Mouse (Mus musculus) spleen, postnatal 36 days (tissue): Measurements from ENCODE around the gene Psme3.

Experiments
- DNase-seq, 2 experiments: peaks; one replicate each; pipeline ENCODE4 v3.0.0; 2022; ENCODE audit warnings: low spot score in 2 of 2, mixed read lengths in 1 of 2

Gene Psme3

DNA sequence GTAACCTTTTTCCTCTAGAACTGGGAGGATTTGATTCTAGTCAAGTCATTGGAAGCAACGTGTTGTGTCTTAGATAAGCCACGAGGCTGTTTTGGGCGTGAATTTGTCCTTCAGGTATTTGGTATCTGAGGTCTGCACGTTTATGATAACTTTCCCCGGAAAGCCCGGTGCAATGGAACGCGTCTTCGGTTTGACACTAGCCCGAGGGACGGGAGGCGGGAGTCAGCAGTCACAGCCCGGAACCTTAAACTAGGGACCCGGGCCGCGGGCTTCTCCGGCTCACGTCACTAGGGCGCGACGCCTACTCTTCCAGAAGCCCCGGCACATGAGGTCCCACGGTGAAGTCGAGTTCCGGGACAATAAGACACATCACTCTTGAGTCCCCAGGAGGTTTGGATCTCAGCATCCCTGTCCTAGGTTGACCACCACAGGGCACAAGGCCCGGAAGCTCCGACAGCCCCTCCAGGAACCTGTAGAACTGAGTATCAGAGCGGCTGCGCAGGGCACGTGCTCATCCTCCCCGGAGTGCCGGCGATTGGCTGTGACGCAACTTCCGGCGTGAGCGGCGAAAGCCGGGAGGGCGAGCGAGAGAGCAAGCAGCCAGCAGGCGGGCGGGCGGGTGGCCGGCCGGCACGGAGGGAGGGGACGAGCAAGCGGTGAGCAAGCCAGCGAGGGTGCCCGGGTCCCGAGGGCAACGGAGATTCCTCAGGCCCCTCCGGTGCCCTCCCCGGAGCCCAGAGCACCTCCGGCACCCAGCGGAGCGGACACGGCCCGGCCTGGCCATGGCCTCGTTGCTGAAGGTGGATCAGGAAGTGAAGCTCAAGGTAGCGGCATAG lies at the start of gene Psme3:
Gene Psme3 (plus strand): TSS at position 549 of the 836 bp plus-strand sequence.
- peak; percentile 89 to 92 for DNase-seq

DNA sequence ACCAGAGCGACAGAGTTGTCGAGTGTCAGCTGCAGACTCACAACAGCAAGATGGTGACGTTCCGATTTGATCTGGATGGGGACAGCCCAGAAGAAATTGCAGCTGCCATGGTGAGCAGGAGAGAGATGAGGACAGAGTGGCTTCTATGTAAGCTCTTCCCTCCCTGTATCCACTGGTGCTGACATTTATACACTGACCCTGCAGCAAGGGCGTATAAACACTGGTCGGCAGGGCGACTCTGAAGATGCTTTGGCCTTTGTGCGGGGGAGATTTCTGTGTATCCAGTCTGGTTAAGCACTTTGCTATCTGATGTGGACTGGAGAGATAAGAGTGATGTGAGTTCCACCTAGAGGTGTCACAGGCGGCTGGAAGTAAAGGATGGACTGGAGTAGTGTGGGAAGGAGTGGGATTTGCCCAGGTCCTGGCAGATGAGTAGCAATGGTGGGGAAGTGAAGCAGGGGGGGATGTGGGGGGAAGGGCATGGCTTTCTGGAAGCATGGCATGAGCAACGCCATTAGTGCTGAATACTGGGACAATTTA lies 46.4 kb upstream of the Psme3 start:
- no peak for DNase-seq

DNA sequence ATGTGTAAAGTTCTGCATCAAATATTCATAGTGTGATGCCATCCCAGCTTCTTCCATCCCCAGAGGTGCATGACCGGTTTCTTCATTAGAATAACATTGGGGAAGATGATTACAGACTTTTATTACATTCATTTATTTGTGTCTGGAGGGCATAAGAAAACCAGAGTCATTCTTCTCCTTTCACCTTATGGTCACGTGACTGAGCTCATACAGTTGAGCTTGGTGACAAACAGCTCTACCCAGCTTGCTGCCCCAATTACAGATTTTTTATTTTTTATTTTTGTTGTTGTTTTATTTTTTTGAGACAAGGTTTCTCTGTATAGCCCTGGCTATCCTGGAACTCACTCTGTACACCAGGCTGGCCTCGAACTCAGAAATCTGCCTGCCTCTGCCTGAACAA lies 43.6 kb upstream of the Psme3 start:
- DNase-seq: no peak

DNA sequence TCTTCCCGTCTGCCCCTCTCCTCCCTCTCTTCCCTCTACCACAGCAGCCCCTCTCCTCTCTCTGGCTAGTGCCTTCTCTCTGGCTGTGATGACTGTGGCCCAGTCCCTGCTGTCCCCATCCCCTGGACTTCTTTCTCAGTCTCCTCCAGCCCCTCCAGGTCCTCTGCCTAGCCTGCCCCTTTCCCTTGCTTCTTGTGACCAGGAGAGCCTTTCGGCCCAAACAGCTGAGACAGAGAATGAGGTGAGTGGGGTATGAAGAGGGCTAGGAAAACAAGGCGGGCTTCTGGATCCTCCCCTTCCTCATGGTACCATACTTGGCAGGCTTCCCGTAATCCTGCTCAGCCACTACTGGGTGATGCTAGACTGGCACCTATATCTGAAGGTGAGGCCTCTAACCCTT lies 40.7 kb upstream of the Psme3 start:
- DNase-seq: no peak

DNA sequence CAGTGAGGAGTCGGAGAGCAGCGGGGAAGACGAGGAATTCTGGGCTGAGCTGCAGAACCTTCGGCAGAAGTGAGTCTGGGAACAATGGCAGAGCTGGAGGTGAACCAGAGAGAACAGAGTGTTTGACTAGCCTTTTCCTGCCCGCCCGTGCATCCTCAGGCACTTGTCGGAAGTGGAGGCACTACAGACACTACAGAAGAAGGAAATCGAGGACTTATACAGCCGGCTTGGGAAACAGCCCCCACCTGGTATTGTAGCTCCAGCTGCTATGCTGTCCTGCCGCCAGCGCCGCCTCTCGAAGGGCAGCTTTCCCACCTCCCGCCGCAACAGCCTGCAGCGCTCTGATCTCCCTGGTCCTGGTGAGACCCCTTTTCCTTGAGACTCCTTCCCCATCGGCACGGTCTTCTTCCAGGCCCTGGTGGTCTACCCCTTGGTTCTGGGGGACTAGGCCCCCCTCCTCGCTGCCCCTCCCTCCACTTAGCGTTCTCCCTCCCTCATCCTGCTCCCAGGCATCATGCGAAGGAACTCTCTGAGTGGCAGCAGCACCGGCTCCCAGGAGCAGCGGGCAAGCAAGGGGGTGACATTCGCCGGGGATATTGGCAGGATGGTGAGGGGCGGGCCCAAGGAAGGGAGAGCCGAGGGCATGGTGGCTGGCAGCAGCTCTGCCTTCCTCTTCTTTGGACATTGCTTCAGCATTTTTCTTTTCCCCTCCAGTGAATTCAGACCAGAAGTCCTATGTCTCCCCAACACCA lies 39.5 kb upstream of the Psme3 start:
- DNase-seq: no peak

DNA sequence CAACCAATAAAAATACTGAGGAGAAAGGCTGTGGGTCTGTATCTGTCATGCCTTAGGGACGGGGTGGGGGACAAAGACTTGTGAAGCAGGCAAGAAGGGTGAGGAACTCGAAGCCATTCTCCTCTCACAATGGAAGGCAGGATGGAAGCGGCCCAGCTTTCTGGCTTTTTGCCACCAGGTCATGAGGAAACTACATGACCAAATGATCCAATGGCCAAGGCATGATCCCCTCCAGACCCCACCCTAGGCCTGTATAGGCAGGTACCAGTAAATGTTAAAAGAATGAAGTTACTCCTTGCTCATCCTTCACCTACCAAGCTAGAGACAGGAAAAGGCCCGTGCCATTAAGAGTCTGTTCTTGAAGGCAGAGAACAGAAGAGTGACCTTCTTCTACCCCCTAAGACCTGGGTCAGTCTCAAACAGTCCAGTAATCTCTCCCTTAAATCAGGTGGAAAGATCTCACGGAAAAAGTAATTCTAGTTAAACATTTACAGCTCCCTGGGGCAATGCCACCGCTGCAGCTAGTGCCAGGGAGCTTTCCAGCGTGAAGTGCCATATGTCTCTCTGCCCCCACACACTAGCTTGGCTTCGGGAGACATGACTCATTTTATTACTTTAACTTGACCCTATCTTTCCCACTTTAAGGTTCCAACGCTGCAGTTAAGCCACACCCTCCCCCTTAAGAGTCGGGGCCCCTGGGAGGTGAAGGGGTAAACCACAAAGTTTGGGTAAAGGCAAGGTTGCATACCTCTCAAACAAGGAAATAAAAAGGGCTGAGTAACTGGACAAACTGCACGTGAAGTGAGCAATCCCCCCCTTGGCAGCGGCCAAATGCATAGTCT lies 38.4 kb upstream of the Psme3 start:
- DNase-seq: no peak

DNA sequence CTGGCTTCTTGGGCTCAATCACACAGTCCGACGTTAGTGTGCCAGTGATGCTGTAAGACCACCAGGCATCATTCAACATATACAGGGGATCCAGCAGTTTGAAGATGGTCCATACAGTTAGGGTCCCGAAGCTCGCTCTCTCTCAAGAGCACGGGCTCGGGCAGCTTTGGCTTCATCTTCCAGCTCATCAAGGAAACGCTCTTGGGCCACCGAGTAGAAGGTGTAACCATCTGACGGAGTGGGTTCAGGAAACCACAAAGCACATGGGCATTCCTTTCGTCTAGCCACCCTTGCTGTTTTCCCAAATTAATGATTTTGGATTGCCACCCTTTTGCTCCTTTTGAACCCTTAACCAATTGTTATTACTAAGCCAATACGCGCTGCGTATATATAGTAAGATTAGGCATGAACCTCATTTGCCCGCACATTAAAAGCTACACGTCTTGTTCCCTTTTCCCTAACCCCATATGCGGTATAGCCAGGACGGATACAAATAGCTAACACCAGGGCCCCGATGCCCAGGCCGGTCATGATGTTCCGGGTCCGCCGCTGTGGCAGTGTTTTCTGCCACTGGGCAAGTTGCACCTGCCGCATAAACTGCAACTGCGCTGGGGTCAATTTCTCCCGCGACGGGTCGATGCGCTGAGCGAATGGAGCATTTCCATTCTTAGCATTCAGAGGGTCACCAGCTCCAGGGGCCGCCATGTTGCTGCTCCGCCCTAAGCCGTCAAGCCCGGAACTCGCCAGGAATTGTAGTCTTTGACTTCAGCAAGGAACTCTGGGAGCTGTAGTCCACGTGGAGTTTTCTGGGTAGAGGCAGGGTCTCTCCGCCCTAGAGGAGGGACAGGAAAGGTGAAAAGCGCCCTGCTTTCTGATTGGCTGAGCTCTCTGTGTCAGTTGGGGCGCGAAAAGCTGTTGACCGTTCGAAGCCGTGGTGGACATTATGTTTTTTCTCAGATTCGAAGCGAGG lies 37.5 kb upstream of the Psme3 start, which contains the start of the genes Cntd1 and Coa3:
Gene Cntd1 (plus strand): TSS at position 790 of the 970 bp plus-strand sequence.
Gene Coa3 (minus strand): TSS at position 892 of the 970 bp plus-strand sequence.
- peak; percentile 86 to 88 for DNase-seq

DNA sequence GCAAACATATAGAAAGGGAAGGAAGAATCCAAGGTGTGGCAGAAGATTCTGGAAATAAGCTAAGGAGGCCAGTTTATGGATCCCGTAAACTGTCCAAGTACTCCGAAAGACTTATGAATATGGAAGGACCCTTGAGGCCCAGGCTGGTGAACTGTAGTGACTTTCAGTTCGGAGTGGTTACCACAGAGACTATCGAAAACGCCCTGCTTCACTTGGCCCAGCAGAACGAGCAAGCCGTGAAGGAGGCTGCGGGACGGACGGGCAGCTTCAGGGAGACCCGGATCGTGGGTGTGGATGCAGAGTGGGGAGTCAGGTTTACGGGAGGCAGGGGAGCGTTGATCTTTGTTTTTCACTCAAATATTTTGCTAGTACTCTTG lies 36.8 kb upstream of the Psme3 start:
- DNase-seq: peak in 1 of 2 experiments; percentile 26

DNA sequence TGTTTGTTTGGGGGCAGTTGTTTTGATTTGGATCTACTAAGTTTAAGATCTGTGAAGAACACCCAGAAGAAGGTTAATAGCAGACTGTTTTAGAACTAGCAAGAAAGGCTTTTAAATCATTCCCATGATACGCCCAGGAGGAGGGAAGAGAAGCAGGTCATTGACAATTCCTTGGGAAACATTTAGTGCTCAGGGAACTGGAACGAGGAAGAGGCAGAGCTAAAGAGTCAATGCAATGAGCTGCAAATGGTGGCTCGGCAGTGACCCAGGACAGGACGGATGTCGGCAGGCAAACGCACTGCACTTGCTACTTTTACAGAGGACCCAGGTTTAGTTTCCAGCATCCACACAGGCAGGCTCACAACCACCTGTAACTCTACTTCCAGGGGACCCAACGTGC lies 35.2 kb upstream of the Psme3 start:
- DNase-seq: no peak

DNA sequence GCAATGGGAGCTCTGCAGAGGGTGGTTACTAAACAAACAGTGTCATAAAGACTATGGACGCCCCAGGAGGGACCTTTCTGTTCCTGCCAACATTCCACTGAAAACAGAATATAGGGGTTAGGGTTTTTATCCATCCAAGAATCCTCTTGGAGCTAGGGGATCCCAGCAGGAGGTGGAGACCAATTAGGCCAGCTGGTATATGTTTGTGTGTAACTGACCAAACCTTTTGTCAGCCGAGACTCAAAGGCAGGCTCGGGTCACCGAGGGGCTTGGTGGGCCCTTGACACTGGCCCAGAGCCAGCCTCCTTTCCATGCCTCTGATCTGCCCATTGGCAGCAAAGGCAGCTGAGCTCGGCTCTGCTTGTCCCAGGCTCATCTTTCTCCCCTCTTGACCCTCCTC lies 33.1 kb upstream of the Psme3 start:
- DNase-seq: no peak

DNA sequence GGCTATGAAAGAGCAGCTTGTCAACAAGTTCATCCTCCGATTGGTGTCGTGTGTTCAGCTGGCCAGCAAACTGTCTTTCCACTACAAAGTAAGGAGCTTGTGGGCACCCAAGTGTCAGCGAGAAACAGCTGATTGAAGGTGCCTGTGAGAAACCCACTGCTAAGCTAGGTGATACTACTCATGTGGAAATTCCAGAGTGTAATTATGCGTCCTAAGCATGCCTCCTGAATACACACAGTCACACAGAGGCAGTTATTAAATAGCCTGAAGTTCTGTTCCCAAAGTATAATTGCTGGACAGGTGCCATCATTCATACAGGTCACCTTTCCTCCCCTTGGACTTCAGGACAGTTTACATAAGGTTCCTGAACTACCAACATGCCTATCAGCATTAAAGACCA lies 32.2 kb upstream of the Psme3 start:
- DNase-seq: no peak

DNA sequence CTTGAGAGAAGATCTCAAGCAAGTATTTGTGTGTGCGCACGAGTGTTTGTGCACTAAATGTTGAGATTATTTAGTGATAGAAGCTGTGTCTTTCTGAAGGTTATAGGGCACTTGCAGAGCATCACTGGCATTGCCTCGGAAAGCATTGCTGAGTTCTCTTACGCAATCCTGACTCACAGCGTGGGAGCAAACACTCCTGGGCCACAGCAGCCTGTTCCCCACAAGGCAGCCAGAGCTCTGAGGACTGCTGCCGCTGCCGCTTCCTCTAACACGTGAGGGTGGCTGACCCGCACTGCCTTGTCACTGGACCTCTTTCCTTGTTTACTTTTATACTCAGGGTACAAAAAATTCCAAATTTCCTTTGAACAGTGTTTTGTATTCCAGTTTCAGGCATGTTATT lies 28.7 kb upstream of the Psme3 start:
- DNase-seq: no peak

DNA sequence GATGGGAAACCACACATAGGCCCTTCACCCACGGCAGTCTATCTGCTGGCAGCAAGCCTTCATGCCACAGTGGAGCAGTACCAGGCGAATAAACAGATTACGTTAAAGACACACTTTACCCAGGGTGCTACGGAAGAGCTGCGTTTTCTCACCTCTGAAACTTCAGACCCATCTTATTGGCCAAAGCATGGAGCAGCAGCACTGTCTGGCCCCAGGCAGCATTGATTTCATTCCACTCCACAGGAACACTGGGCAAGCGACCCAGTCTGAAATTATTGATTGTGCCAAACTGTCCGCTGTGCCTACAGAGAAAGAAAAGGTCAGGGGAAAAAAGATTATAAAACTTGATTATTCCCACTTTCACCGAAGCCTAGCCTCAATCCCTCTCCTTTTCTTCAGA lies 24.8 kb upstream of the Psme3 start:
- no peak for DNase-seq

DNA sequence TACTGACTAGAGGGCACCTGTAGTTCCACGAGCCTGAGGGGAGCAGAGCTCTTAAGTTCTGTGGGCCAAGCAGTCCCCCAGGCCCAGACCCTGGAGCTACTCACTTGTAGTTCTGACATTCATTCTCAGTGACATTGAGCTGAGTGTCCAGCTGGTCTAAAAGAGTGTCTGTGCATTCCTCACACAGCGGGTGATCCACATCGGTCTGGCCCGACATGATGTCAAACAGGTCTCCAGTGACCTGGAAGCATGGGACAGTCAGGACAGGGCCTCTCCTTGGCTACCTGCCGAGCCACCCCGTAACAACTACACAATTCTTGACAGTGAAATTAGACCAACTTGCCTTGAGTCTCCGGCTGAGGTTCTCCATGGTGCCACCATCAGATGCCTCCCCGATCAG lies 20.8 kb upstream of the Psme3 start:
- DNase-seq: no peak

DNA sequence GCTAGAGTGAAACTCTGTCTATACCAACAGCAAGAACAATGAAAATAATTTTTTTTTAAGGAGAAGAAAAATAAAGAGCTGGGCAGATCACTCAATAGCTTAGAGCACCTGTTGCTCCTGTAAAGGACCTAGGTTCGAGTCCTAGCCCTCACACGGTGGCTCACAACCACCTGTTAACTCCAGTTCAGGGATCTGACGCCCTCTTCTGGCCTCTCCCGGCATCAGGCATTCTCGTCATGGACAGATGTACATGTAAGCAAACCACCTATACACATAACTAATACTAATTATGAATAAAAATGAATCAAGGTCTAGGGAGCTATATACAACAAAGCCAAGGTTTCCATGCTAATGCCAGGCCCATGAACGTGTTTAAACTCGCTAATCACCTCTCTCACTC lies 15.1 kb upstream of the Psme3 start:
- DNase-seq: no peak

DNA sequence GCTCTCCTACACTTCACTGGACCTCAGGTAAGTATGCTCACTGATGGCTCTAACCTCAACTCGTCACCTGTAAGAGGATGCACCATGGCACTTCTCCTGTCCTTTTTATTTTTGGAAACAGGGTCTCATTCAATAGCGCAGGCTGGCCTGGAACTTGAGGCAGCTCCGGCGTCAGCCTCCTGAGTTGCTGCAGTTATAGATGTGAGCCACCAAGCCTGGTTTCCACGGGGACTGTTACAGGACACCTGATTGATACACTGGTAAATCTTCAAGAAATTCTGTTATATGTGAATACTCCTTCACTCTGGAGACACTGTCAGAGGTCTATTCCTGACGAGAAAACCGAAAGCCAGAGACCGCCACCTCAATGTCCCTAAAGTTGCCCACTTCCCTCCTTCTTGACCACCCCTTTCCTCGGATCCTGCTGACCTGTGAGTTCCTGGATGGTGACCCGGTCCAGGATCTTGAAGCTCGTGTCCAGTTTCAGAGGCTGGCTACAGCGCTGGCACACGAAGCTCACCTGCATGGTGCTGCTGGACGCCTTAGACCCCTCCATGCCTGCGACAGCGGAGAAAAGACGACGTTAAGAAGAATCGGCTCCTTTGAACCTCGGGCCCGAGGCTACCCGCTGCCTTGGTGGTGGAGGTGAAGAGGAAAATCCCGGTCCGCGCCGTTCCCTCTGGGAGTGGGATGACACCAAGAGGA lies 14.6 kb upstream of the Psme3 start:
- no peak for DNase-seq

DNA sequence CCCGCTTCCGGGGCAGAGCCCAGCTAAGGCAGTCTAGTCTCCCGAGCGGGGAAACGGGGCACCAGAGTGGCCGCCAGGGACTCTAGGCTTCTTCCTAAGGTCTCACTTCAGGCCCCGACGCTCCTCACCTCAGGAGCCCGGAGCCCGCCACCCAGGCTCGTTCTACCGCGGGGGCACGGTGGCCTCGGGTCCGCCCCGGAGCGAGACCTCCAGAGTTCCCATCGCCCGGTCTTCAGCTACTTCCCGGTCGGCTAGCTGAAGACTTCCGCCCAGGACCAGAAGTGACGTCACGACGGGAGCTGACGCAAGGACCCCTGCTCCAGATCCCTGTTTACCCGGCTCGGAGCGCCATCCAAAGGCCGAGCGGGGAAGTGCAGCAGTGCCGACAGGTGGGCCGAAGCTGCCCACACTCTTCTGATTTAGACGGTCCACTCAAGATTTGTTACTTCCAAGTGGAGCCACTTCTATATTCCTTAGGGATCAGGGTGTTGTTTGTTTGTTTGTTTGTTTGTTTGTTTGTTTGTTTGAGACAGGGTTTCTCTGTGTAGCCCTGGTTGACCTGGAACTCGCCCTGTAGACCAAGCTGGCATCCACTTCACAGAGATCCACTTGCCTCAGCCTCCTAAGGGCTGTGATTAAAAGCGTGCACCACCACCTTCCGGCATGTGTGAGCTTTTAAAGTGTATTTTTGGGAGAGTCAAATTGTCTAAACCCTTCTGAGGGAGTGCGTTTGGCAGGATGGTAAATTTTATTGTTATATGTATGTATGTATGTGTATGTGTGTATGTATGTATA lies 13.8 kb upstream of the Psme3 start, which contains the start of gene Becn1:
Gene Becn1 (minus strand): TSS at position 283 of the 795 bp plus-strand sequence.
- peak; percentile 89 to 92 for DNase-seq

DNA sequence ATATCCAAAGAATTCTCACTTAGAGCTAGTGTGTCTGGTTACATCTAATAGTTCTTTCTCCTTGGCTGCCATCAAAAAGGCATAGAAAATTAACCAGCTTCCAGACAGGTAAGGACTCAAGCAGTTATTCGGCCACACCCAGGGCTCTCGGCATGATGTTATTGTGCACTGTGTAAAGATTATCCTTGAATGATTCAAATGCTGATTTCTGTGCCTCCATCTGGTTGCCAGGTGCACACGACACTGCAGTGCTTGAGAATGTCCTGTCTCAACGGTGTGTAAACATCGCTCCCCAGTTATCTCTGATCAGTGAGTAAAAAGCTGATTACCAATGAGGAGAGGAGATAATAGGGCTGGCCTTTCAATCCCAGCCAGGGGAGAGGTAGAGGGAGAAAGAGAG lies 8.3 kb upstream of the Psme3 start:
- DNase-seq: no peak

DNA sequence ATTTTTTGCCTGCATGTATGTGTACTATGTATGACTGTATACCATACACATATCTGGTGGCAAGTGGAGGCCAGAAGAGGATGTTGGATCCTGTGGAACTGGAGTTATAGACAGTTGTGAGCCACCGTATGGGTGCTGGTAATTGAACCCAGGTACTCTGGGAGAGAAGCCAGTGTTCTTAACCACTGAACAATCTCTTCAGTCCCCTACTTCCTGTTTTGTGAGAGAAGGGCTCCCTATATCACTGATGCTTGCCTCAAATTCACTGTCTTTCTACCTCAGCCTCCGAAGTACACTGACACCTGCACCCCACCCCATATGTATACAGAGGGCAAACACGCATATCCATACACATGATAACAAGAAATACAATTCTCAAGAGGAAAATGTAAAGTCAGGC lies 4.9 kb upstream of the Psme3 start:
- DNase-seq: no peak
